Mouse (Mus musculus) heart, embryonic 14.5 days (tissue): ENCODE data around the gene Pde11a. TPM values are rescaled to one million over a fixed set of nuclear protein-coding genes. Genes with fewer than 3 reads are reported as not detected.

Source experiments
- ATAC-seq: fragments of 200-750 bp; cut with Nextera tagmentation; 2 replicates; pipeline ENCODE4 v1.8.0; 2017; ENCODE audit warnings: low read depth, moderate TSS enrichment; ENCODE audit not compliant: insufficient number of reproducible peaks, insufficient read depth, low FRiP score
- H3K27ac ChIP-seq, 2 experiments: fragments of 200-500 bp in 1 of 2; fragments of 300-500 bp in 1 of 2; sonication (generic) in 1 of 2; replicated peaks in 1 of 2; 2 replicates each; pipeline ENCODE4 v1.5.1; 2012 to 2014; ENCODE audit warnings: low read depth in 2 of 2, low read length in 2 of 2, control low read depth in 1 of 2, mild to moderate bottlenecking in 1 of 2, mixed read lengths in 1 of 2; ENCODE audit not compliant: control insufficient read depth in 1 of 2, insufficient read depth in 1 of 2
- H3K27me3 ChIP-seq: fragments of 300-500 bp; sonication (generic); 2 replicates; pipeline ENCODE4 v1.6.1; 2014; ENCODE audit warnings: mild to moderate bottlenecking, low read length, control low read depth; ENCODE audit not compliant: control insufficient read depth, insufficient read depth
- H3K36me3 ChIP-seq: fragments of 300-500 bp; sonication (generic); 2 replicates; pipeline ENCODE4 v1.6.1; 2014; ENCODE audit warnings: mild to moderate bottlenecking, control low read depth, low read length, mixed read lengths; ENCODE audit not compliant: control insufficient read depth, insufficient read depth
- H3K4me1 ChIP-seq, 2 experiments: fragments of 200-500 bp in 1 of 2; fragments of 300-500 bp in 1 of 2; sonication (generic) in 1 of 2; 2 replicates each; pipeline ENCODE4 v1.6.1; 2012 to 2014; ENCODE audit warnings: low read length in 2 of 2, control low read depth in 1 of 2, mixed read lengths in 1 of 2; ENCODE audit not compliant: control insufficient read depth in 2 of 2, insufficient read depth in 2 of 2
- H3K4me2 ChIP-seq: fragments of 300-500 bp; sonication (generic); 2 replicates; pipeline ENCODE4 v1.6.1; 2014; ENCODE audit warnings: mild to moderate bottlenecking, low read length
- H3K4me3 ChIP-seq, 2 experiments: fragments of 200-500 bp in 1 of 2; fragments of 300-500 bp in 1 of 2; sonication (generic) in 1 of 2; 2 replicates each; pipeline ENCODE4 v1.5.1; 2012 to 2014; ENCODE audit warnings: low read length in 2 of 2, mild to moderate bottlenecking in 2 of 2, control low read depth in 1 of 2, low read depth in 1 of 2, moderate library complexity in 1 of 2; ENCODE audit not compliant: control insufficient read depth in 1 of 2, insufficient read depth in 1 of 2
- H3K9ac ChIP-seq: fragments of 300-500 bp; sonication (generic); 2 replicates; pipeline ENCODE4 v1.6.1; 2014; ENCODE audit warnings: mild to moderate bottlenecking, low read length
- H3K9me3 ChIP-seq: fragments of 300-500 bp; sonication (generic); 2 replicates; pipeline ENCODE4 v1.6.1; 2016; ENCODE audit warnings: low read length, control low read depth; ENCODE audit not compliant: control insufficient read depth
- whole genome bisulfite sequencing: fragments of 180-500 bp; shearing (Covaris S2); extraction: QIAGEN DNeasy Blood & Tissue Kit; methylation state at CpG from one replicate; pipeline ENCODE4 v1.1.7; 2014; 5-methylcytosine and 5-hydroxymethylcytosine counted together
- polyA plus RNA-seq: library from polyadenylated mRNA; unstranded; fragments of >200 nt; fragmentation: Nextera tagmentation; extraction: Ambion mirVana; gene quantifications from 2 replicates; pipeline ENCODE4 v1.2.1, GENCODE M21; 2014

Gene Pde11a
- polyA plus RNA-seq, 1 experiment from 2014 or later = 0.08 TPM

GRCm38 (mm10) chr2:76264258-76264657 is 74.3 kb downstream of the Pde11a start:
- H3K27me3 ChIP-seq = no peaks in the 10 kb centered on the region
- WGBS = 62% methylated on average over 10 of the region's 10 CpGs
- no peak for ATAC-seq

GRCm38 (mm10) chr2:76262661-76263060 is 75.9 kb downstream of the Pde11a start:
- no peaks in the 10 kb centered on the region for H3K9me3 ChIP-seq
- WGBS = 65% methylated on average over 10 of the region's 10 CpGs
- no peaks in the 10 kb centered on the region for H3K27me3 ChIP-seq
- ATAC-seq = no peak
- no peak overlapping the region for H3K27ac ChIP-seq
- no peaks in the 10 kb centered on the region for H3K4me1 ChIP-seq
- H3K9ac ChIP-seq = no peak overlapping the region
- H3K36me3 ChIP-seq = no peaks in the 10 kb centered on the region
- no peak overlapping the region for H3K4me2 ChIP-seq
- H3K4me3 ChIP-seq = no peak overlapping the region

More at GRCm38 (mm10) chr2:76264258-76264657, 74.3 kb downstream of the Pde11a start:
- no peak overlapping the region for H3K4me3 ChIP-seq
- no peak overlapping the region for H3K9ac ChIP-seq
- H3K4me2 ChIP-seq = no peak overlapping the region
- no peaks in the 10 kb centered on the region for H3K9me3 ChIP-seq
- no peaks in the 10 kb centered on the region for H3K36me3 ChIP-seq
- H3K4me1 ChIP-seq = no peaks in the 10 kb centered on the region
- no peak overlapping the region for H3K27ac ChIP-seq

- Histone ChIP-seq H3K4me2 (no peak overlapping the region), H3K27me3 (no peaks in the 10 kb centered on the region), H3K36me3 (no peaks in the 10 kb centered on the region), H3K4me3 (no peak overlapping the region), H3K9me3 (no peaks in the 10 kb centered on the region), H3K27ac (no peak overlapping the region), H3K9ac (no peak overlapping the region), H3K4me1 (no peaks in the 10 kb centered on the region)
- WGBS = 43% methylated on average over 6 of the region's 6 CpGs
- no peak for ATAC-seq
These were observed 83.7 kb downstream of the Pde11a start for GRCm38 (mm10) chr2:76254833-76255232.

- no peaks in the 10 kb centered on the region for H3K27me3 ChIP-seq
- WGBS = 68% methylated on average over 10 of the region's 10 CpGs
- H3K4me3 ChIP-seq = no peak overlapping the region
- H3K4me1 ChIP-seq = no peaks in the 10 kb centered on the region
- H3K9me3 ChIP-seq = no peaks in the 10 kb centered on the region
- H3K36me3 ChIP-seq = no peaks in the 10 kb centered on the region
- no peak for ATAC-seq
- no peak overlapping the region for H3K27ac ChIP-seq
- no peak overlapping the region for H3K4me2 ChIP-seq
- no peak overlapping the region for H3K9ac ChIP-seq
These were observed 87.2 kb downstream of the Pde11a start for GRCm38 (mm10) chr2:76251379-76251778.

GRCm38 (mm10) chr2:76248242-76248641 is 90.3 kb downstream of the Pde11a start:
- no peak for ATAC-seq
- Histone ChIP-seq H3K4me1 (no peaks in the 10 kb centered on the region), H3K9ac (no peak overlapping the region), H3K27ac (no peak overlapping the region), H3K4me2 (no peak overlapping the region), H3K4me3 (no peak overlapping the region), H3K27me3 (no peaks in the 10 kb centered on the region), H3K9me3 (no peaks in the 10 kb centered on the region), H3K36me3 (no peaks in the 10 kb centered on the region)
- WGBS = 76% methylated on average over 10 of the region's 10 CpGs

- WGBS = 74% methylated on average over 2 of the region's 2 CpGs
- no peak overlapping the region for H3K4me3 ChIP-seq
- H3K27me3 ChIP-seq = no peaks in the 10 kb centered on the region
- H3K4me1 ChIP-seq = no peaks in the 10 kb centered on the region; a peak in 1 of 4 replicates
- ATAC-seq = no peak
- no peak overlapping the region for H3K27ac ChIP-seq
- H3K9me3 ChIP-seq = no peaks in the 10 kb centered on the region
- H3K4me2 ChIP-seq = no peak overlapping the region
- no peak overlapping the region for H3K9ac ChIP-seq
- H3K36me3 ChIP-seq = no peaks in the 10 kb centered on the region
These were observed 99.4 kb downstream of the Pde11a start for GRCm38 (mm10) chr2:76239175-76239574.

GRCm38 (mm10) chr2:76238496-76238895 is 100.1 kb downstream of the Pde11a start:
- no peak for ATAC-seq
- no peak overlapping the region for H3K27ac ChIP-seq
- H3K9ac ChIP-seq = no peak overlapping the region
- no peaks in the 10 kb centered on the region for H3K27me3 ChIP-seq
- 53% methylated on average over 3 of the region's 3 CpGs for WGBS
- no peak overlapping the region for H3K4me2 ChIP-seq
- H3K36me3 ChIP-seq = no peaks in the 10 kb centered on the region
- H3K4me1 ChIP-seq = no peaks in the 10 kb centered on the region; a peak in 1 of 4 replicates
- H3K9me3 ChIP-seq = no peaks in the 10 kb centered on the region
- no peak overlapping the region for H3K4me3 ChIP-seq

- no peaks in the 10 kb centered on the region for H3K36me3 ChIP-seq
These were observed 100.7 kb downstream of the Pde11a start for GRCm38 (mm10) chr2:76237638-76238420.

More at GRCm38 (mm10) chr2:76237638-76238420, 100.7 kb downstream of the Pde11a start:
- no peaks in the 10 kb centered on the region for H3K9me3 ChIP-seq
- no peak for ATAC-seq
- H3K4me2 ChIP-seq = no peak overlapping the region
- no peaks in the 10 kb centered on the region; a peak in 1 of 4 replicates for H3K4me1 ChIP-seq
- no peaks in the 10 kb centered on the region for H3K27me3 ChIP-seq
- no peak overlapping the region for H3K4me3 ChIP-seq
- 57% methylated on average over 10 of the region's 10 CpGs for WGBS
- H3K27ac ChIP-seq = no peak overlapping the region
- H3K9ac ChIP-seq = no peak overlapping the region
